Mouse (Mus musculus) T-cell, adult 2 months (primary cell): ENCODE data around the gene Gm8206.
"Not testable (repeated sequence)": the region's sequence is repeated elsewhere in the genome, so short reads cannot be mapped to it uniquely, and the experiment has no call there.

Source experiments
- DNase-seq: peaks from one replicate; pipeline ENCODE4 v3.0.0; 2022; ENCODE audit warnings: low spot score

Gm8206 gene

DNA sequence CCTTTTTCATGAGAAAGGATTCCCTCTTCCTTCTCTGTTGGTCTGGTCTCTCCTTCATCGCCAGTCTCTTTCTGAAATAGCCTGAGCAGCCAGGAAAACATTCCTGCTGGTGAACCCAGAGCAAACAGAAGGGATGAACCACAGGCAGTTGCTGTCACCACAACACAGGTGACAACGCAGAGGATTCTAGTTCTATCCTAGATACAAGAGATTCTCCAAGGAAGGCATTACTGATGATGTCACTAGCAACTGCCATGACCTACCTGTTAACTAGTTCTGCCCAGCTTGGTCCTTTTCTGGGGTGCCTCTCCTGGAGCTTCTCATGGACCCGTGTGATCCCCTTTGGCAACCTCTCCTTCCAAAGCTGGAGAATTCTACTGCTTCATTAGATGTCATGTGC lies at the start of gene Gm8206:
Gene Gm8206 (minus strand): TSS at position 101 of the 400 bp plus-strand sequence.
- not testable (repeated sequence) for DNase-seq

DNA sequence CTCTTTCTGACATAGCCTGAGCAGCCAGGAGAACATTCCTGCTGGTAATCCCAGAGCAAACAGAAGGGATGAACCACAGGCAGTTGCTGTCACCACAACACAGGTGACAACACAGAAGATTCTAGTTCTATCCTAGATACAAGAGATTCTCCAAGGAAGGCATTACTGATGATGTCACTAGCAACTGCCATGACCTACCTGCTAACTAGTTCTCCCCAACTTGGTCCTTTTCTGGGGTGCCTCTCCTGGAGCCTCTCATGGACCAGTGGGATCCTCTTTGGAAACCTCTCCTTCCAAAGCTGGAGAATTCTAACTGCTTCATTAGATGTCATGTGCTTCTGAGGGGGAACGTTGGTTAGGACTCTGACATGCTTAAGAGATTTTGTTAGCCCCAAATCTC lies 32.0 kb upstream of the Gm8206 start, which contains the start of gene Gm3476:
Gene Gm3476 (minus strand): TSS at position 101 of the 400 bp plus-strand sequence.
- not testable (repeated sequence) for DNase-seq

DNA sequence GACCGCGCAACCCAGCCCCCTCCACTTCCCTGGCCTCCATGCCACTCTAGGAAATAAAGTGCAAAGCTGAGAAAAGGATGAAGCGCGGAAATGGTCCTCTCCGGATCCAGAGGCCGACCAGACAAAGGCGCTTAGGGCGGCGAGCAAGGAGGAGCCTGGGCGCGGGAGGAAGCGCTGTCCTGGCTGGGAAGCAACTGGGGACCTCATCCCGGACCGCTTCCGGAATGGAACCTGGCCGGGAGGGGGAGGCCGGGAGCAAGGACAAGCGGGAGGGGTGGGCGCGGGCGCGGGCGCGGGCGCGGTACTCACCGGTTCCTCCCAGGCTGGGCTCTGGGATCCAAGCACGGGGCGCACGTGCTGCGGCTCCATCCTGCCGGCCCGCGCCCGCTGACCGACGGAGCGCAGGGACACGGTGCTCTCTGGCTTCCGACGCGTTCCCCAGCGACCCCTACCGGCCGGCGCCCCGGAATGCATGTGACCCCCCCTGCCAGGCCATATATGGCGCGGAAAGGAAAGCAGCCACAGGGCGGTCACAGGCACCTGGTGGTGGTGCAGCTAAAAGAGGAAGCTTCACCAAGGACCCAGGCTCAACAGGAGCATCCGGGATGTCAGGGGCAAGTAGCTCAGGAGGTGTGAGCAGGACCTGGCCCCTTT lies 14.7 kb upstream of the Gm8206 start, which contains the start of gene Gm3468:
Gene Gm3468 (minus strand): TSS at position 394 of the 654 bp plus-strand sequence.
- DNase-seq, result peak; percentile 4

DNA sequence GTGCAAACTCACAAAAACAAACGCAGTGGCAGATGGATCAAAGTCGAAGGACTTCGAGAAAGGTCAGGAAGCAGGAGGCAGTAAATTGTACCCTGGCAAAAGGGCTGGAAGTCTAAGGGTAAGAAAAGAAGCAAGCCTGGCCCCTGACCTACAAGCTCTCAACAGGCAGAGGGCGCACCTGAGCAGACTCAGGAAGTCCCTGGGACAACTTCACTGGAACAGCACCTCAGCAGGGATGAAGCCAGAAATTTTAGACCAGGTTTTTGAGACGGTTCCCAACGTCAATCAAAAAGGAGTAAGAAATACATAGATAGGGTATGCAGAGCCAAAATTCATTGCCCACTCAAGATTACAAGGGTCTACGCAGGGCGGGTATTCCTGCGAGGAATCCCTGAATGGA lies 13.8 kb upstream of the Gm8206 start:
- DNase-seq, result not testable (repeated sequence)

- not testable (repeated sequence) for DNase-seq
These were observed 35.6 kb downstream of the Gm8206 start, which contains the start of gene Gm6337 for GRCm38 (mm10) chr14:6058167-6058566. Gene Gm6337 (minus strand): TSS chr14:6058267.

GRCm38 (mm10) chr14:5987136-5987535 lies 106.6 kb downstream of the Gm8206 start:
- not testable (repeated sequence) for DNase-seq

- not testable (repeated sequence) for DNase-seq
These were observed 114.7 kb downstream of the Gm8206 start, which contains the start of gene Gm3453 for GRCm38 (mm10) chr14:5979037-5979436. Gene Gm3453 (minus strand): TSS chr14:5979137.
